Mouse (Mus musculus) ZHBTc4 (cell line): ENCODE measurements around the gene Prss30.

Experiments used
- DNase-seq: peaks from one replicate; pipeline ENCODE4 v3.0.0-alpha.2; 2011; ENCODE audit warnings: low read depth, low spot score

The Prss30 gene

GRCm38 (mm10) chr17:23980297-23980909, at the start of gene Prss30:
Gene Prss30 (minus strand): TSS chr17:23980566.
- no peak for DNase-seq

GRCm38 (mm10) chr17:24029477-24029876, 49.1 kb upstream of the Prss30 start:
- no peak for DNase-seq

- DNase-seq = no peak
These were observed 41.2 kb upstream of the Prss30 start for GRCm38 (mm10) chr17:24021375-24022199.

- no peak for DNase-seq
These were observed 40.3 kb upstream of the Prss30 start for GRCm38 (mm10) chr17:24020696-24021095.

GRCm38 (mm10) chr17:24015727-24016126, 35.4 kb upstream of the Prss30 start:
- DNase-seq = peak; percentile 84

GRCm38 (mm10) chr17:24014433-24014965, 34.1 kb upstream of the Prss30 start:
- DNase-seq = peak; percentile 72

- no peak for DNase-seq
These were observed 32.6 kb upstream of the Prss30 start for GRCm38 (mm10) chr17:24012921-24013320.

- DNase-seq = peak; percentile 35
These were observed 29.3 kb upstream of the Prss30 start for GRCm38 (mm10) chr17:24009617-24010016.

GRCm38 (mm10) chr17:24008105-24008504, 27.7 kb upstream of the Prss30 start:
- DNase-seq = no peak

- no peak for DNase-seq
These were observed 27.0 kb upstream of the Prss30 start for GRCm38 (mm10) chr17:24007391-24007790.

GRCm38 (mm10) chr17:24006930-24007329, 26.6 kb upstream of the Prss30 start:
- no peak for DNase-seq

- DNase-seq = no peak
These were observed 24.7 kb upstream of the Prss30 start for GRCm38 (mm10) chr17:24005049-24005448.

- DNase-seq = no peak
These were observed 23.8 kb upstream of the Prss30 start for GRCm38 (mm10) chr17:24004071-24004665.

- no peak for DNase-seq
These were observed 20.0 kb upstream of the Prss30 start for GRCm38 (mm10) chr17:24000404-24000803.

- DNase-seq = no peak
These were observed 18.0 kb upstream of the Prss30 start for GRCm38 (mm10) chr17:23998383-23998782.

- DNase-seq = no peak
These were observed 17.5 kb upstream of the Prss30 start, which contains the start of gene Prss22 for GRCm38 (mm10) chr17:23997901-23998300. Gene Prss22 (minus strand): TSS chr17:23998100.

GRCm38 (mm10) chr17:23995421-23995820, 15.1 kb upstream of the Prss30 start:
- peak; percentile 30 for DNase-seq

GRCm38 (mm10) chr17:23994667-23995066, 14.3 kb upstream of the Prss30 start:
- no peak for DNase-seq

GRCm38 (mm10) chr17:23993559-23994428, 13.4 kb upstream of the Prss30 start:
- DNase-seq = peak; percentile 95

GRCm38 (mm10) chr17:23992789-23993553, 12.6 kb upstream of the Prss30 start:
- DNase-seq = peak; percentile 21

- DNase-seq = no peak
These were observed 9.4 kb upstream of the Prss30 start for GRCm38 (mm10) chr17:23989802-23990201.
